Mouse (Mus musculus) megakaryocyte, embryonic 14.5 days (primary cell): ENCODE measurements at regions not wholly inside any gene's neighbourhood (a gene's known extent, or its start where the extent isn't known, plus 50 kb on each side); places are given as distances from the start of the nearest gene placed in this dataset.
"Not testable (repeated sequence)": the region's sequence is repeated elsewhere in the genome, so short reads cannot be mapped to it uniquely, and the experiment has no call there.

Source experiments
- H3K27me3 ChIP-seq: replicated peaks from 2 replicates; pipeline ENCODE3; 2012; ENCODE audit warnings: inconsistent platforms
- H3K36me3 ChIP-seq: replicated peaks from 2 replicates; pipeline ENCODE3; 2012; ENCODE audit warnings: low read length, inconsistent platforms, mixed read lengths
- H3K4me1 ChIP-seq: 2 replicates; pipeline ENCODE4 v1.6.1; 2012; ENCODE audit warnings: inconsistent platforms
- H3K4me3 ChIP-seq: replicated peaks from 2 replicates; pipeline ENCODE3; 2012; ENCODE audit warnings: moderate library complexity, mild to moderate bottlenecking, inconsistent platforms
- H3K9me3 ChIP-seq: 2 replicates; pipeline ENCODE4 v1.6.1; 2012; ENCODE audit warnings: inconsistent platforms
- FLI1 ChIP-seq: IDR thresholded peaks from 2 replicates; pipeline ENCODE4 v1.6.1; 2012; ENCODE audit warnings: low read length, inconsistent platforms, mixed read lengths
- GATA1 ChIP-seq: IDR thresholded peaks from 3 replicates; pipeline ENCODE4 v1.6.1; 2012; ENCODE audit warnings: mixed read lengths, low read length, inconsistent platforms, borderline replicate concordance

- H3K36me3 ChIP-seq = peaks cover 8% of the 10 kb centered on the region
- TF ChIP-seq FLI1 = no peak
- TF ChIP-seq GATA1 = no peak
- peaks cover 64% of the 10 kb centered on the region for H3K4me1 ChIP-seq
- H3K4me3 ChIP-seq = peak overlapping the region; percentile 54
- H3K9me3 ChIP-seq = peaks cover 8% of the 10 kb centered on the region
- no peaks in the 10 kb centered on the region for H3K27me3 ChIP-seq
Observed at GRCm38 (mm10) chr3:21995566-21996391, 80.7 kb upstream of the Tbl1xr1 start.

- Histone ChIP-seq H3K36me3 (peaks cover 8% of the 10 kb centered on the region), H3K9me3 (peaks cover 8% of the 10 kb centered on the region), H3K4me3 (no peak overlapping the region), H3K27me3 (no peaks in the 10 kb centered on the region), H3K4me1 (peaks cover 47% of the 10 kb centered on the region)
- TF ChIP-seq FLI1 = no peak
- TF ChIP-seq GATA1 = no peak
Observed at GRCm38 (mm10) chr3:21997387-21997786, 79.1 kb upstream of the Tbl1xr1 start.

GRCm38 (mm10) chr3:22005456-22005855 lies 71.0 kb upstream of the Tbl1xr1 start:
- no peak overlapping the region for H3K4me3 ChIP-seq
- H3K36me3 ChIP-seq = no peaks in the 10 kb centered on the region
- H3K4me1 ChIP-seq = peaks cover 11% of the 10 kb centered on the region
- H3K9me3 ChIP-seq = no peaks in the 10 kb centered on the region
- H3K27me3 ChIP-seq = no peaks in the 10 kb centered on the region
- TF ChIP-seq FLI1 = no peak
- TF ChIP-seq GATA1 = no peak

- H3K4me1 ChIP-seq = peaks cover 12% of the 10 kb centered on the region
- H3K36me3 ChIP-seq = no peaks in the 10 kb centered on the region
- no peak overlapping the region for H3K4me3 ChIP-seq
- no peak for TF ChIP-seq GATA1
- no peak for TF ChIP-seq FLI1
- H3K27me3 ChIP-seq = no peaks in the 10 kb centered on the region
- no peaks in the 10 kb centered on the region for H3K9me3 ChIP-seq
Observed at GRCm38 (mm10) chr3:22006113-22006512, 70.3 kb upstream of the Tbl1xr1 start.

- H3K4me1 ChIP-seq = peaks cover 12% of the 10 kb centered on the region
- H3K4me3 ChIP-seq = no peak overlapping the region
- no peak for TF ChIP-seq FLI1
- no peak for TF ChIP-seq GATA1
- H3K9me3 ChIP-seq = no peaks in the 10 kb centered on the region
- no peaks in the 10 kb centered on the region for H3K27me3 ChIP-seq
- H3K36me3 ChIP-seq = no peaks in the 10 kb centered on the region
Observed at GRCm38 (mm10) chr3:22006651-22007050, 69.8 kb upstream of the Tbl1xr1 start.

- Histone ChIP-seq H3K36me3 (no peaks in the 10 kb centered on the region), H3K27me3 (no peaks in the 10 kb centered on the region), H3K4me1 (peaks cover 12% of the 10 kb centered on the region), H3K9me3 (no peaks in the 10 kb centered on the region), H3K4me3 (no peak overlapping the region)
- no peak for TF ChIP-seq FLI1
- no peak for TF ChIP-seq GATA1
Observed at GRCm38 (mm10) chr3:22007736-22008135, 68.7 kb upstream of the Tbl1xr1 start.

GRCm38 (mm10) chr3:22008432-22008831 lies 68.0 kb upstream of the Tbl1xr1 start:
- no peaks in the 10 kb centered on the region for H3K36me3 ChIP-seq
- no peaks in the 10 kb centered on the region for H3K9me3 ChIP-seq
- TF ChIP-seq GATA1 = no peak
- no peak for TF ChIP-seq FLI1
- H3K27me3 ChIP-seq = no peaks in the 10 kb centered on the region
- H3K4me1 ChIP-seq = peaks cover 12% of the 10 kb centered on the region
- no peak overlapping the region for H3K4me3 ChIP-seq

- Histone ChIP-seq H3K27me3 (no peaks in the 10 kb centered on the region), H3K9me3 (no peaks in the 10 kb centered on the region), H3K4me1 (peaks cover 12% of the 10 kb centered on the region), H3K36me3 (no peaks in the 10 kb centered on the region), H3K4me3 (no peak overlapping the region)
- TF ChIP-seq FLI1 = no peak
Observed at GRCm38 (mm10) chr3:22009898-22010699, 66.4 kb upstream of the Tbl1xr1 start.

GRCm38 (mm10) chr3:22010700-22010991 lies 65.8 kb upstream of the Tbl1xr1 start:
- not testable (repeated sequence) for H3K27me3 ChIP-seq, H3K9me3 ChIP-seq, H3K36me3 ChIP-seq, H3K4me3 ChIP-seq
- H3K4me1 ChIP-seq = peaks cover 12% of the 10 kb centered on the region

GRCm38 (mm10) chr3:22021360-22021935 lies 55.0 kb upstream of the Tbl1xr1 start:
- H3K36me3 ChIP-seq = peaks cover 12% of the 10 kb centered on the region
- peaks cover 10% of the 10 kb centered on the region for H3K9me3 ChIP-seq
- H3K4me3 ChIP-seq = peak overlapping the region; percentile 56
- H3K4me1 ChIP-seq = peaks cover 67% of the 10 kb centered on the region
- no peak for TF ChIP-seq FLI1
- no peak for TF ChIP-seq GATA1
- no peaks in the 10 kb centered on the region for H3K27me3 ChIP-seq
